In genomic region chr14:18637739-18638138, GRCm38 (mm10) we compare ENCODE assay signal across 18 mouse cellular contexts.
"Had no signal": no experiment of that assay in that cellular context is flagged by ENCODE, and none has a peak within 500 bp of the region (broad histone marks: within the 10 kb centered on the region; RNA-seq: fewer than 3 reads in every experiment).

No protein-coding gene starts in this region.

- ATAC-seq: intestine, postnatal 0 days; midbrain, embryonic 15.5 days had no signal

- H3K27ac ChIP-seq: kidney, embryonic 15.5 days; left cerebral cortex, adult 2 months; liver, embryonic 13.5 days; macrophage; midbrain, embryonic 12.5 days; midbrain, embryonic 15.5 days; neural tube, embryonic 12.5 days; neural tube, embryonic 15.5 days; stomach, embryonic 15.5 days had no signal

- H3K9me3 ChIP-seq: kidney, embryonic 15.5 days; liver, embryonic 13.5 days; midbrain, embryonic 12.5 days; midbrain, embryonic 15.5 days; neural tube, embryonic 12.5 days; neural tube, embryonic 15.5 days; stomach, embryonic 15.5 days had no signal

- H3K27me3 ChIP-seq: kidney, embryonic 15.5 days; liver, embryonic 13.5 days; midbrain, embryonic 12.5 days; midbrain, embryonic 15.5 days; neural tube, embryonic 12.5 days; neural tube, embryonic 15.5 days; stomach, embryonic 15.5 days had no signal

- H3K4me2 ChIP-seq: kidney, embryonic 15.5 days; liver, embryonic 13.5 days; midbrain, embryonic 12.5 days; midbrain, embryonic 15.5 days; neural tube, embryonic 12.5 days; neural tube, embryonic 15.5 days; stomach, embryonic 15.5 days had no signal

- H3K9ac ChIP-seq: kidney, embryonic 15.5 days; liver, embryonic 13.5 days; midbrain, embryonic 12.5 days; midbrain, embryonic 15.5 days; neural tube, embryonic 12.5 days; neural tube, embryonic 15.5 days; stomach, embryonic 15.5 days had no signal

- H3K36me3 ChIP-seq: kidney, embryonic 15.5 days; liver, embryonic 13.5 days; midbrain, embryonic 12.5 days; midbrain, embryonic 15.5 days; neural tube, embryonic 12.5 days; stomach, embryonic 15.5 days had no signal

- H3K4me3 ChIP-seq: kidney, embryonic 15.5 days; left cerebral cortex, adult 2 months; liver, embryonic 13.5 days; midbrain, embryonic 12.5 days; midbrain, embryonic 15.5 days; neural tube, embryonic 12.5 days; neural tube, embryonic 15.5 days; stomach, embryonic 15.5 days had no signal

- DNase-seq: kidney, adult 8-10 months; kidney, postnatal 10 days; kidney, postnatal 36 days; layer of hippocampus, postnatal 36 days; liver, embryonic 13.5 days; retina, postnatal 1 day; right cerebral cortex, postnatal 25 days; spleen, adult 18-20 months; thymus, postnatal 36 days had no signal

- H3K4me1 ChIP-seq: kidney, embryonic 15.5 days; liver, embryonic 13.5 days; midbrain, embryonic 12.5 days; stomach, embryonic 15.5 days had no signal
